Mouse (Mus musculus): ENCODE measurements at regions not wholly inside any gene's neighbourhood (a gene's known extent, or its start where the extent isn't known, plus 50 kb on each side); places are given as distances from the start of the nearest gene placed in this dataset.

- in situ Hi-C loops (cut with MboI, MseI) = no loop called here
These were observed 502.7 kb upstream of the Smim15 start for GRCm38 (mm10) chr13:107541635-107541955.

GRCm38 (mm10) chr13:107540784-107541634 is 503.2 kb upstream of the Smim15 start:
- in situ Hi-C loops (cut with MboI, MseI) = no loop called here

GRCm38 (mm10) chr13:107540305-107540704 is 503.9 kb upstream of the Smim15 start:
- in situ Hi-C loops (cut with MboI, MseI) = no loop called here

- in situ Hi-C loops (cut with MboI, MseI) = no loop called here
These were observed 504.4 kb upstream of the Smim15 start for GRCm38 (mm10) chr13:107539867-107540266.

- in situ Hi-C loops (cut with MboI, MseI) = no loop called here
These were observed 504.9 kb upstream of the Smim15 start for GRCm38 (mm10) chr13:107539326-107539725.

GRCm38 (mm10) chr13:107535213-107535612 is 509.0 kb upstream of the Smim15 start:
- in situ Hi-C loops (cut with MboI, MseI) = no loop called here

- in situ Hi-C loops (cut with MboI, MseI) = no loop called here
These were observed 510.9 kb upstream of the Smim15 start for GRCm38 (mm10) chr13:107533323-107533722.

- in situ Hi-C loops (cut with MboI, MseI) = no loop called here
These were observed 509.6 kb upstream of the Kif2a start for GRCm38 (mm10) chr13:107531528-107531927.

GRCm38 (mm10) chr13:107531026-107531425 is 509.1 kb upstream of the Kif2a start:
- in situ Hi-C loops (cut with MboI, MseI) = no loop called here

GRCm38 (mm10) chr13:107530392-107530791 is 508.5 kb upstream of the Kif2a start:
- in situ Hi-C loops (cut with MboI, MseI) = no loop called here

- in situ Hi-C loops (cut with MboI, MseI) = no loop called here
These were observed 507.0 kb upstream of the Kif2a start for GRCm38 (mm10) chr13:107528724-107529456.

- in situ Hi-C loops (cut with MboI, MseI) = no loop called here
These were observed 501.0 kb upstream of the Kif2a start for GRCm38 (mm10) chr13:107522942-107523341.

GRCm38 (mm10) chr13:107514236-107514635 is 492.3 kb upstream of the Kif2a start:
- in situ Hi-C loops (cut with MboI, MseI) = no loop called here

- in situ Hi-C loops (cut with MboI, MseI) = no loop called here
These were observed 491.6 kb upstream of the Kif2a start for GRCm38 (mm10) chr13:107513274-107514146.

- in situ Hi-C loops (cut with MboI, MseI) = no loop called here
These were observed 485.4 kb upstream of the Kif2a start for GRCm38 (mm10) chr13:107507336-107507735.

GRCm38 (mm10) chr13:107506832-107507231 is 484.9 kb upstream of the Kif2a start:
- in situ Hi-C loops (cut with MboI, MseI) = no loop called here

- in situ Hi-C loops (cut with MboI, MseI) = no loop called here
These were observed 483.4 kb upstream of the Kif2a start for GRCm38 (mm10) chr13:107505318-107505717.

- in situ Hi-C loops (cut with MboI, MseI) = no loop called here
These were observed 480.3 kb upstream of the Kif2a start for GRCm38 (mm10) chr13:107502261-107502660.

GRCm38 (mm10) chr13:107500776-107501489 is 479.0 kb upstream of the Kif2a start:
- in situ Hi-C loops (cut with MboI, MseI) = no loop called here

- in situ Hi-C loops (cut with MboI, MseI) = no loop called here
These were observed 477.4 kb upstream of the Kif2a start for GRCm38 (mm10) chr13:107499296-107499695.

- in situ Hi-C loops (cut with MboI, MseI) = no loop called here
These were observed 473.3 kb upstream of the Kif2a start for GRCm38 (mm10) chr13:107495161-107495732.
